Mouse (Mus musculus): ENCODE measurements around the gene Pitpnc1.

DNA sequence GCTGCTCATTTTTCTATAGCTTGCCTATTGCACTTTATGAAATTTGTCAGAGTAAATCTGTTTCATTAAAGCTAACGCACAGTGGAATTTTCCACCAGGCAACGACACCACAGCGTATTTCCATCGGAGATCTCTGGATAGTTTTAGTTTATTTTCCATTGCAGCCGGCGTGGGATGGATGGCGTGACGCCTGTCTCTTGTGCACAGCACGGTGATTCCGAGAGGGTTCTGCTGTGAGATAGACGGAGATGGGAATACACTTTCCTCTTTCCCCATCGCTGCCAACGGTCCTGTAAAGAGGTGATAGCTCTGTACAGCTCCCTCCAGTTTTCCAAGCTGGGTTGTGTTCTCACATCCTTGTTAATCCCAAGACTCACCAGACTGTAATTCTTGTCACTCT, 138.2 kb downstream of the Pitpnc1 start:
- TF ChIP-seq MAX (IDR thresholded peaks at IDR 0.05; ENCODE audit: low read depth), result no peak
- no peak for TF ChIP-seq POLR2A (IDR thresholded peaks at IDR 0.05; ENCODE audit: insufficient read length, low read depth)
- no peak for TF ChIP-seq E2F4 (IDR thresholded peaks at IDR 0.05; ENCODE audit: insufficient read depth)
- no peak for TF ChIP-seq MYOG (IDR thresholded peaks at IDR 0.05; ENCODE audit: control insufficient read depth in 1 of 3, insufficient read depth in 1 of 3, insufficient read length in 2 of 3, low read depth in 2 of 3)
- no peak for TF ChIP-seq USF1 (IDR thresholded peaks at IDR 0.05; ENCODE audit: low read depth)
- no peak for TF ChIP-seq CEBPB (IDR thresholded peaks at IDR 0.05; ENCODE audit: insufficient read depth, poor library complexity, severe bottlenecking)
- no peak for TF ChIP-seq SRF (IDR thresholded peaks at IDR 0.05; ENCODE audit: control insufficient read depth, insufficient read length, low read depth)
- TF ChIP-seq POLR2AphosphoS2 (IDR thresholded peaks at IDR 0.05; ENCODE audit: insufficient read length, low read depth), result no peak
- TF ChIP-seq TCF12 (IDR thresholded peaks at IDR 0.05; ENCODE audit: insufficient read depth, poor library complexity, severe bottlenecking), result no peak
- no peak for TF ChIP-seq TCF3 (IDR thresholded peaks at IDR 0.05; ENCODE audit: insufficient read length, low read depth)
- TF ChIP-seq REST (IDR thresholded peaks at IDR 0.05; ENCODE audit: insufficient read depth, insufficient read length), result no peak
- TF ChIP-seq MYOD1 (IDR thresholded peaks at IDR 0.05; ENCODE audit: control insufficient read depth in 1 of 3, insufficient read length in 2 of 3, low read depth in 2 of 3), result no peak
